Mouse (Mus musculus) embryo, embryonic 9.5 days (tissue): ENCODE measurements around the gene Farp1.
"Not testable (repeated sequence)": the region's sequence is repeated elsewhere in the genome, so short reads cannot be mapped to it uniquely, and the experiment has no call there.

ENCODE experiments used
- DNase-seq: peaks from one replicate; pipeline ENCODE4 v3.0.0-alpha.2; 2017; ENCODE audit errors: extremely low spot score

Gene Farp1

GRCm38 (mm10) chr14:121183414-121184130, 148.6 kb downstream of the Farp1 start:
- DNase-seq: no peak

- DNase-seq: no peak
Measured at GRCm38 (mm10) chr14:121184351-121184750, 149.4 kb downstream of the Farp1 start.

DNA sequence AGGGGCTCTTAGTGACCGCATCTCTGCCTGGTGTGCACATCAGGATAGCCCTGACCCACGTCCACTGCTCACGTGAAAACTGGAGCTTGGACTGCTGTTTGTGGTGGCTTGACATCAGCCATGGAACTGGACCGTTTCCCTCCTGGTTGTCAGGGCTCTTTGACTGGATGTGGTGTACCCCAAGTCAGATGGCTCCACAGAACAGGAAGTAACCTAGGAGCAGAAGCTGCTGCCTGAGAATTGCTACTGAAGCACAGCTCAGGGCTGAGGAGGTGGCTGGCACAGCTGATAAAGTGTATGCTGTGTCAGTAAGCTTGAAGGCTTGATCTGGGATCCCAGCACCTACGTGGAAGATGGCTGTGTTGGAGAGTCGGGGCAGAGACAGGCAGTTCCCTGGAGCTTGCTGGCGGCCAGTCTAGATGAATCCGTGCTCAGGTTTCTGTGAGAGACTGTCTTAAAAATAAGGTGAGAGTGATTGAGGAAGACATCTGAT, 151.4 kb downstream of the Farp1 start:
- no peak for DNase-seq

GRCm38 (mm10) chr14:121189840-121190239, 154.8 kb downstream of the Farp1 start:
- not testable (repeated sequence) for DNase-seq

- DNase-seq: no peak
Measured at GRCm38 (mm10) chr14:121190386-121190785, 155.4 kb downstream of the Farp1 start.

DNA sequence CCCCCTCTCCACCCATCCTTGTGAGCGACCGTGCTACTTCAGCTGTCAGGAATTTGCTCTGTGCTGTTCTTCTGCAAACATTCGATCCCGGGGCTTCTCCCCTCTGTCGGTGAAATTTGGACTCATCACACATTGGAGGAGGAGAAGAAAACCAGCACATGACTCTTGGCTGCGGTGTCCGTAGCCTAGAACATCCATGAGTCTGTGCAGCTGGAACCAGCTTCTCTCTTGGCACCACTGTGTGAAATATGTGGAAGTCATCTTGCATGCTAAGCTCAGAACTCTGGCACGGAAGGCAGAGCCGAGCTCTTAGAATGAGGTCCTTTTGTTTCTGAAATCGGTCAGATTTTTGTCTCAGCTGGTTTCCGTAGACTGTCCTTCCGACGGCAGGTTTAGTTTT, 156.7 kb downstream of the Farp1 start:
- no peak for DNase-seq

DNA sequence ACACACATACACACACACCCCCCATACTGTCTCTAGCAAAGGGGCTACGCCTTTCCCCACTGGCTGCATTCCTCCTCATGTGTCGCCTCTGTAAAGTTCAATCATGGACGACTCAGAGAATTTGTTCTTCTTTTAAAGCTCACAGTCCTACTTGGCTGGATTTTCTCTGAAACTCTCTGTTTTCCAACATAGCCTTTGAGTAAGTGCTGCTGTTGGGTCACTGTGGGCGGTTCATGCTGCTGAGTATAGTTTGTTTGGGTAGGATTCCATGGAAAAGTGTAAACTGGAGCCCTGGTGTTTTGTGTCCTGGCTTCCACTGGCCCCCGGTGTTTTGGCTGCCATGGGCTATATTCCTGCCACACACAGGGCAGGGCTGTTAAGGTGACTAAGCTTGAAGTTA, 157.4 kb downstream of the Farp1 start:
- DNase-seq: no peak

GRCm38 (mm10) chr14:121193981-121194380, 159.0 kb downstream of the Farp1 start:
- DNase-seq: no peak

GRCm38 (mm10) chr14:121198915-121199572, 164.0 kb downstream of the Farp1 start:
- peak; percentile 18 for DNase-seq

- DNase-seq: no peak
Measured at GRCm38 (mm10) chr14:121199789-121200188, 164.8 kb downstream of the Farp1 start.

GRCm38 (mm10) chr14:121200353-121200752, 165.4 kb downstream of the Farp1 start:
- no peak for DNase-seq

- no peak for DNase-seq
Measured at GRCm38 (mm10) chr14:121201178-121201577, 166.2 kb downstream of the Farp1 start.

GRCm38 (mm10) chr14:121205459-121205858, 170.5 kb downstream of the Farp1 start:
- no peak for DNase-seq

GRCm38 (mm10) chr14:121207441-121208158, 172.6 kb downstream of the Farp1 start:
- no peak for DNase-seq

GRCm38 (mm10) chr14:121208159-121208515, 173.1 kb downstream of the Farp1 start:
- no peak for DNase-seq

DNA sequence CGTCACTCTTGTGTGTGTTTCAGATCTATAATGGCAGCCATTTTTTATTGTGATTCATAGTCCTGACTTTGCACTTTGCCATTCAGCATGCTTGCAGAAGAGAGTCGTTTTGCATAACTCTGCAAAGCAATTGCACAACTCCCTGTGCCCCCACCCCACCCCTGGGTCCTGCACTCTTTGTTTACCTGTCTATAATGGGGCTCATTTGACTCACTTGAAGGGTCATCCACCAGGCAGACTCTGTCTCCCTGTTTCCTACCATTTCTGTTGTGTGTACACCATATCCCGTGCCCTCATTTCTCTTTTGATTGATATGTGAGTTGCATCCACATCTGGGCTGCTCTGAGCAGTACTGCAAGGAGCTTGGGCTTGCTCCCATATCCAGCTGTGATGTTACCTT, 175.3 kb downstream of the Farp1 start:
- no peak for DNase-seq

DNA sequence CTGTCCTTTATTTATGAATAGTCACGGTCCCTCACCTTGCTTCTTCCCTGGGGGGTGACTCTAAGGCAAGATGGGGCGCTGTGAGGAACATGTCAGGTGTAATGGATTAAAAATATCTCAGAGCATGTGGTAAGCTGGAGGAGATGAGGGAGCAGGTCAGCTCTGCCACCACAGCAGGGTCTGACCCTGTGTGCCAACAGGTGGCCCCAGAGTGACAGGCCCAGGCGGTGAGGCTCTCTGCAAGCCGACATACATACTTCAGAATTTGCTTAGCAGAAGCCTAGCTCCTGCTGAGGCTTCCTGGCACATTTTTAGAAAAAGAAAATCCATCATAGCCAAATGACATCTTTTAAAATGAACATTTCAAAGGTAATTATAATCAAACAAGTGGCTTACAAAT, 178.7 kb downstream of the Farp1 start:
- no peak for DNase-seq

- no peak for DNase-seq
Measured at GRCm38 (mm10) chr14:121214636-121215257, 179.7 kb downstream of the Farp1 start.

DNA sequence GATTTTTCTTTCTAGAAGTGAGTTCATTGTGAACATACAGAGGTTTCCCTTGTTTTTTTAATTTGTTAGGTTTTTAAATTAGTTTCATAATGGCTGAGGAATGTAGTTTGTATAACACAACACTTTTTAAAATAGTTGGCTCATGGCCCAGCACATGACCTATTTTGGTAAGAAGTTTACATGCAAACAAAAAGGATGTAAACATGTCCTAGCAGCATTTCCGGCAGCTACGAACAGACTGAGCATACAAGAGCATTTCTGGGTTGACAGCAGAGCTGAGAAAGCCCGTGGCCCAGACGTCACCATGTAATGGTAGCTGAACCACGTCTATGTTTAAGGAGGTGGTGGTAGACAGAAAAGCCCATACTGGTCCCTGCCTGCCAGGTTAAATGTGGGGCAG, 180.8 kb downstream of the Farp1 start:
- no peak for DNase-seq

DNA sequence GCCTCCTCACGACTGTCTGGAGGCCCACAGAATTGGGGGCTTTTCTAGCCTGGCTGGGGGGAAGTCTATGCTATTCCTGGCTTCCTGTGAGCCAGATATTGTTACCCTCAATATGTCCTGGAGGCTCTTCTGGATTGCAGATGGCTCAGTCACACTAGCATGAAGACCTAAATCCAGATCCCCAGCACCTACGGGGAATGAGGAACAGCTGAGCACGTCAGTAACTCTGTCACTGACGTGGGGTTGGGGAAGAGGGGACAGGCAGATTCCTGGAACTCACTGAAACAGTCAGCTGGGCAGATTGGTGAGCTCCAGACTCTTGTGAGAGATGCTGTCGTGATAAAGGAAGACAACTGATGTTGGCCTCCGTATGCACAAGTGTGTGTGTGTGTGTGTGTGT, 181.7 kb downstream of the Farp1 start:
- DNase-seq: no peak

GRCm38 (mm10) chr14:121218620-121219019, 183.6 kb downstream of the Farp1 start:
- DNase-seq: no peak
